Mouse (Mus musculus): ENCODE measurements around the gene Chn2. TPM values are rescaled to one million over a fixed set of nuclear protein-coding genes. Genes with fewer than 3 reads are reported as not detected.

The Chn2 gene
- total and polyA plus RNA-seq, 3 experiments: not detected

- Histone ChIP-seq H3K27me3 (replicated peaks) (no peaks in the 10 kb centered on the region), H3K79me2 (replicated peaks; ENCODE audit: control insufficient read depth, extremely low read depth, insufficient read depth, poor library complexity, severe bottlenecking) (no peaks in the 10 kb centered on the region), H3K4me1 (ENCODE audit: control insufficient read depth in 1 of 2, insufficient read depth in 2 of 2) (no peaks in the 10 kb centered on the region), H3K36me3 (replicated peaks in 1 of 2; ENCODE audit: control insufficient read depth in 1 of 2, insufficient read depth in 1 of 2, low read length in 1 of 2) (no peaks in the 10 kb centered on the region), H3K9ac (ENCODE audit: insufficient read depth, low read depth) (no peak overlapping the region), H3K27ac (ENCODE audit: insufficient read depth, low read depth) (no peak overlapping the region), H3K9me3 (replicated peaks; ENCODE audit: low read length) (no peaks in the 10 kb centered on the region), H3K4me3 (replicated peaks in 1 of 3; ENCODE audit: low read depth in 2 of 3, low read length in 2 of 3, poor library complexity in 1 of 3) (no peak overlapping the region), H3K4me2 (ENCODE audit: insufficient read depth, low read depth, poor library complexity, severe bottlenecking) (no peak overlapping the region)
- dilution Hi-C loops (cut with MboI; ENCODE audit: extremely low pct_ligation_motif_present, extremely low pct_unique_long_range_greater_than_20kb, low sequenced_read_pairs) (no loop called here), in situ Hi-C loops (cut with MboI; ENCODE audit: low pct_ligation_motif_present, low pct_unique_long_range_greater_than_20kb, low sequenced_read_pairs) (no loop called here)
- DNase-seq (ENCODE audit: extremely low read depth): no peak
- TF ChIP-seq USF2 (conservative IDR thresholded peaks at IDR 0.05; ENCODE audit: low read depth, low read length) (no peak), CTCF (conservative IDR thresholded peaks at IDR 0.05 in 1 of 2, IDR thresholded peaks at IDR 0.05 in 1 of 2; ENCODE audit: low read depth in 2 of 2, low read length in 2 of 2) (no peak), NELFE (IDR thresholded peaks at IDR 0.05; ENCODE audit: low read depth, low read length) (no peak), ZKSCAN1 (IDR thresholded peaks at IDR 0.05; ENCODE audit: borderline replicate concordance, low read depth, low read length) (no peak), CHD2 (IDR thresholded peaks at IDR 0.05; ENCODE audit: low read length) (no peak), USF1 (IDR thresholded peaks at IDR 0.05; ENCODE audit: low read depth, low read length) (no peak), EP300 (IDR thresholded peaks at IDR 0.05; ENCODE audit: low read length) (no peak), POLR2A (IDR thresholded peaks at IDR 0.05; ENCODE audit: low read depth, low read length) (no peak), HCFC1 (IDR thresholded peaks at IDR 0.05; ENCODE audit: low read depth, low read length) (no peak), CHD1 (IDR thresholded peaks at IDR 0.05; ENCODE audit: low read depth, low read length) (no peak), ETS1 (conservative IDR thresholded peaks at IDR 0.05; ENCODE audit: low read depth, low read length) (no peak), JUN (IDR thresholded peaks at IDR 0.05; ENCODE audit: insufficient read depth, low read depth, low read length) (no peak), GABPA (IDR thresholded peaks at IDR 0.05; ENCODE audit: insufficient replicate concordance, low read depth, low read length) (no peak), SMC3 (IDR thresholded peaks at IDR 0.05; ENCODE audit: low read depth, low read length) (no peak), UBTF (IDR thresholded peaks at IDR 0.05; ENCODE audit: low read depth, low read length) (no peak), MEF2A (IDR thresholded peaks at IDR 0.05; ENCODE audit: borderline replicate concordance, low read depth, low read length) (no peak), JUND (conservative IDR thresholded peaks at IDR 0.05; ENCODE audit: low read depth, low read length) (no peak)
These were observed 24.5 kb downstream of the Chn2 start for GRCm38 (mm10) chr6:54063878-54064277.

DNA sequence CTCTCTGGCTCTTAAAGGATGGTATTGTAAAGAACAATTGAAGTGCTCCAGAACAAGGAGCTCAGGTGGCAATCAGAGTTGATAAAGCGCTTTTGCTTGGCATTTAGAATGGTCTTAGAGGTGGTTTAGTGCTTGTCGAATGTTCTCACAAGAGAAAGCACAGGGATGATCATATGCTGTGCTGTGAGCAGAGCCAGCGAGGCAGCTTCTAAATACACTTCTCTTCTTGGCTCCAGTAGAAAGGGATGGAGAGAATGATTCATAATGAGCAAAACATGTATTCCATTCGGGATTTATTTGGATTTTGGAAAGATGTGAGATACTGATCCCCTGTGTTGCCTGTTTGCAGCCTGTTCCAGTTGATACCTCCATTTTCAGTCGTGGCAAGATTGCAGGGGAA, 28.0 kb downstream of the Chn2 start:
- H3K9ac ChIP-seq (ENCODE audit: insufficient read depth, low read depth): no peak overlapping the region
- no peaks in the 10 kb centered on the region for H3K36me3 ChIP-seq (replicated peaks in 1 of 2; ENCODE audit: control insufficient read depth in 1 of 2, insufficient read depth in 1 of 2, low read length in 1 of 2)
- H3K79me2 ChIP-seq (replicated peaks; ENCODE audit: control insufficient read depth, extremely low read depth, insufficient read depth, poor library complexity, severe bottlenecking): no peaks in the 10 kb centered on the region
- no peak overlapping the region for H3K4me2 ChIP-seq (ENCODE audit: insufficient read depth, low read depth, poor library complexity, severe bottlenecking)
- dilution Hi-C loops (cut with MboI; ENCODE audit: extremely low pct_ligation_motif_present, extremely low pct_unique_long_range_greater_than_20kb, low sequenced_read_pairs) (no loop called here), in situ Hi-C loops (cut with MboI; ENCODE audit: low pct_ligation_motif_present, low pct_unique_long_range_greater_than_20kb, low sequenced_read_pairs) (no loop called here)
- TF ChIP-seq USF1 (IDR thresholded peaks at IDR 0.05; ENCODE audit: low read depth, low read length) (no peak), CHD1 (IDR thresholded peaks at IDR 0.05; ENCODE audit: low read depth, low read length) (no peak), KAT2A (IDR thresholded peaks at IDR 0.05; ENCODE audit: insufficient replicate concordance, low read length) (no peak), PAX5 (IDR thresholded peaks at IDR 0.05; ENCODE audit: low read length) (no peak), NELFE (IDR thresholded peaks at IDR 0.05; ENCODE audit: low read depth, low read length) (no peak), ZNF384 (IDR thresholded peaks at IDR 0.05; ENCODE audit: low read depth, low read length) (no peak), CTCF (conservative IDR thresholded peaks at IDR 0.05 in 1 of 2, IDR thresholded peaks at IDR 0.05 in 1 of 2; ENCODE audit: low read depth in 2 of 2, low read length in 2 of 2) (no peak), TBP (conservative IDR thresholded peaks at IDR 0.05; ENCODE audit: low read depth, low read length) (no peak), RAD21 (IDR thresholded peaks at IDR 0.05; ENCODE audit: low read depth, low read length) (no peak), GABPA (IDR thresholded peaks at IDR 0.05; ENCODE audit: insufficient replicate concordance, low read depth, low read length) (no peak), JUN (IDR thresholded peaks at IDR 0.05; ENCODE audit: insufficient read depth, low read depth, low read length) (no peak)
- no peak for DNase-seq (ENCODE audit: extremely low read depth)
- no peak overlapping the region for H3K4me3 ChIP-seq (replicated peaks in 1 of 3; ENCODE audit: low read depth in 2 of 3, low read length in 2 of 3, poor library complexity in 1 of 3)
- H3K27ac ChIP-seq (ENCODE audit: insufficient read depth, low read depth): no peak overlapping the region
- no peaks in the 10 kb centered on the region for H3K27me3 ChIP-seq (replicated peaks)
- H3K4me1 ChIP-seq (ENCODE audit: control insufficient read depth in 1 of 2, insufficient read depth in 2 of 2): no peaks in the 10 kb centered on the region
- H3K9me3 ChIP-seq (replicated peaks; ENCODE audit: low read length): no peaks in the 10 kb centered on the region
